Mouse (Mus musculus) heart, postnatal 25 days (tissue): ENCODE data around the gene Phlpp1. TPM values are rescaled to one million over a fixed set of nuclear protein-coding genes. Genes with fewer than 3 reads are reported as not detected.

Source experiments
- DNase-seq: peaks from one replicate; pipeline ENCODE4 v3.0.0; 2022; ENCODE audit warnings: low spot score
- intact Hi-C: fragments of 180-260 bp; cut with DNase I; formaldehyde crosslinking; loops from one replicate; pipeline ENCODE4 v1.15.1; 2025
- total RNA-seq, 2 experiments: library from RNA; stranded (reverse); gene quantifications; 2 replicates each; pipeline ENCODE4 v1.2.3; 2021

Gene Phlpp1
- total RNA-seq, 2 experiments from 2014 or later, result 15.9 to 19.0 TPM

GRCm38 (mm10) chr1:106352801-106353511 lies 181.4 kb downstream of the Phlpp1 start:
- DNase-seq, result no peak
- intact Hi-C loops, result no loop called here

- intact Hi-C loops, result no loop called here
- no peak for DNase-seq
Observed at GRCm38 (mm10) chr1:106353993-106354392, 182.4 kb downstream of the Phlpp1 start.

- intact Hi-C loops, result no loop called here
- no peak for DNase-seq
Observed at GRCm38 (mm10) chr1:106359474-106359873, 187.9 kb downstream of the Phlpp1 start.

GRCm38 (mm10) chr1:106362841-106363604 lies 191.5 kb downstream of the Phlpp1 start:
- no peak for DNase-seq
- intact Hi-C loops, result no loop called here

- intact Hi-C loops, result no loop called here
- no peak for DNase-seq
Observed at GRCm38 (mm10) chr1:106369330-106369729, 197.8 kb downstream of the Phlpp1 start.

DNA sequence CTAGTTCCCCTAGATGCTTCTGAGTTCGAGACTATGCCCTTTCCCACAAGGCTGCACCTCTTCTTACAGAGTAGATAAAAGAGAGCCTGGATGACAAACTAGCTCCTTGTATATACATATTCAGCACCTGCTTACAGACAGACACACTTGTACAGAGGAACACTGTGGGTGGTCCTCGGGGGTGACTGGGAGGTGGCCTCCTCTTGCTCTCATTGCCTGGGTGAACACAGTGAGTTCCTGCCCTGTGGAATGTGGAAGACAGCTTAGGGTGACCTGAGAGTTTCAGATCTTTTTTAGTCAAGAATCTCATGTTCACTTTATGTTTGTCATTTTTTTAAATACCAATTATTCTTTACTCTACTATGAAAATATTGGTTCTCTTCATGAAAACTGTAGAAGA lies 200.9 kb downstream of the Phlpp1 start:
- intact Hi-C loops, result no loop called here
- DNase-seq, result no peak

DNA sequence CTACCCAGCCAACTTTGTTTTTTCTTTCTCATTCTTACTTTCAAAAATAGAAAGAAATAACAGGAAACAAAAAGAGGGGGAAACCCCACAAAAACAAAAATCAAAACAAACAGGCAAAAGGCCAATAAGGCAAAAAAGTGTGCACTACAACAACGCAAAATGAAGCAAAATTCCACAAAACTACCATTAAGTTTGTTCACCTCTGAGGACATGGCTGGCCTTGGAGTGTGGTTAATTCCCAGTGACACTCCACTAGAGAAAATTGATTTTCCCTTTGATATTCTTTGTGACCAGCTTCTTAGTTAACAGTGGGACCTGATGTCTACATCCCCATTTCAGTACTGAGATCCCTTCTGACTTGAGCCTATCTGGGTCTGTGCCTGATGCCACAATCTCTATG lies 202.1 kb downstream of the Phlpp1 start:
- intact Hi-C loops, result loop anchor here (2.0 kb wide), 1 partner anchor 203 kb away; the partner anchor contains the start of gene Phlpp1
- no peak for DNase-seq

DNA sequence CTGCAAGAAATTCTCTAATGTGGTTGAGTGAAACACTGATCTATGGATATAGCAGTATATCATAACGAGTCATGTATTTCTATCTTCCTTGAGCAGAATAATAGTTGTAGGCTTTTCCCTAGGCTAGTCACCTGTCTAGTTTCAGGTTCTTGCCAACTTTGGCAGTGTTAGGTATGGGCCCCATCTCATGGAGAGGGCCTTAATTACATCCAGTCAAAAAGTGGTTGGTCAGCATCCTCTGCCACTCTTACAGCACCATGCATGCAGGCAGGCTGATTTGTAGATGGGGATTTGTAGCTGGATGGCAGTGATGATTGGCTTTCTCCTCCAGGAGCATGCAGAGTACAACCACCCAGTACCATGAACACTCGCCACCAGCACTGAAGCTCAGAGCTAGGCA lies 202.7 kb downstream of the Phlpp1 start:
- no peak for DNase-seq
- intact Hi-C loops, result loop anchor here (2.0 kb wide), 1 partner anchor 203 kb away; the partner anchor contains the start of gene Phlpp1

GRCm38 (mm10) chr1:106374971-106375370 lies 203.4 kb downstream of the Phlpp1 start:
- no peak for DNase-seq
- intact Hi-C loops, result loop anchor here (2.0 kb wide), 1 partner anchor 204 kb away; the partner anchor contains the start of gene Phlpp1

DNA sequence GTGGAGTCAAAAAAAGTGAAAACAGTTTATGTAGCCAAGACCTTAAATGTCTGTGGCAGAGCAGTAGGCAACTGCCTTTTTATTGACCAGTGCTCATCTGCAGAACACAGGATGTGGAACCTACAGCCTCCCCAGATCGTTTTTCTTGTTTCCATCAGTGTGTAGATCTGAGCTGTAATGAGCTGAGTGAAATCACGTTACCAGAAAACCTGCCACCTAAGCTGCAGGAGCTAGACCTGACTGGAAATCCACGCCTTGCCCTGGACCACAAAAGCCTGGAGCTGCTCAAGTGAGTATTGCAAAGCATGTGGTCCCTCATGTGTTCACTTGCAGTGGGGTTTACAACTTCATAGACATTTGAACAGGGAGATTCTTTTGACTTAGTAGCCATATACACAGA lies 204.5 kb downstream of the Phlpp1 start:
- intact Hi-C loops, result no loop called here
- DNase-seq, result no peak

GRCm38 (mm10) chr1:106380465-106380864 lies 208.9 kb downstream of the Phlpp1 start:
- intact Hi-C loops, result no loop called here

GRCm38 (mm10) chr1:106386542-106386941 lies 215.0 kb downstream of the Phlpp1 start:
- intact Hi-C loops, result no loop called here
- no peak for DNase-seq

More at GRCm38 (mm10) chr1:106380465-106380864, 208.9 kb downstream of the Phlpp1 start:
- no peak for DNase-seq

GRCm38 (mm10) chr1:106387264-106387663 lies 215.7 kb downstream of the Phlpp1 start:
- intact Hi-C loops, result no loop called here

DNA sequence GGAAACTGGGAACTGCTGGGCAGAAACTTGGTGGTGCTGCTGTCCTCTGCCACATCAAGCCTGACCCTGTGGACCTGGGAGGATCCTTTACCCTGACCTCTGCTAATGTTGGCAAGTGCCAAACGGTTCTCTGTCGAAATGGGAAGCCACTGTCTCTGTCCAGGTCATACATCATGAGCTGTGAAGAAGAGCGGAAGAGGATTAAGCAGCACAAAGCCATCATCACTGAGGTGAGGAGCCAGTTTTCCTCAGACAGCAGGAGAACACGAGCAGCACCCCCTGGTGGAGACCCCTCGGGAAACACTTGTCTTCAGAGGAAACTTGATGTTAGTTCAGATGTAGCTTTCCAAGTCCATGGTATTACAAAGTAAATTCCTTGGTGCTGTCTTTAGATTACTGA lies 218.1 kb downstream of the Phlpp1 start:
- intact Hi-C loops, result loop anchor here (2.0 to 5.0 kb wide), 2 partner anchors 219 to 497 kb away; partner anchors contain the start of gene Phlpp1

More at GRCm38 (mm10) chr1:106387264-106387663, 215.7 kb downstream of the Phlpp1 start:
- no peak for DNase-seq

DNA sequence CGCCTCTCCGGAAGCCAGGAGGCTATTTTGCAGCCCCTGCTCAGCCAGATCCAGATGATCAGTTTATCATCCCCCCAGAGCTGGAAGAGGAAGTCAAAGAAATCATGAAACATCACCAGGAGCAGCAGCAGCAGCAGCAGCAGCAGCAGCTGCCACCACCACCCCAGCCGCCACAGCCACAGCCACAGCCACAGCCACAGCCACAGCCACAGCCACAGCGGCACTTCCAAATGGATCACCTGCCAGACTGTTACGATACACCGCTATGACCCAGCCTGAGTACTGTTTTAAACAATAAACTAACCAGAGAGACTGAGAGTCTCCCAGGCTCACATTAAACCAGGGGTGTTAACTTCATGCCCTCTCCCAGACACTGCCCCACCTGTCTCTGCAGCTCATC lies 221.5 kb downstream of the Phlpp1 start:
- no peak for DNase-seq
- intact Hi-C loops, result loop anchor here (5.0 kb wide), 1 partner anchor 501 kb away; no protein-coding TSS in a partner anchor

More for the DNA sequence above, 218.1 kb downstream of the Phlpp1 start:
- no peak for DNase-seq

DNA sequence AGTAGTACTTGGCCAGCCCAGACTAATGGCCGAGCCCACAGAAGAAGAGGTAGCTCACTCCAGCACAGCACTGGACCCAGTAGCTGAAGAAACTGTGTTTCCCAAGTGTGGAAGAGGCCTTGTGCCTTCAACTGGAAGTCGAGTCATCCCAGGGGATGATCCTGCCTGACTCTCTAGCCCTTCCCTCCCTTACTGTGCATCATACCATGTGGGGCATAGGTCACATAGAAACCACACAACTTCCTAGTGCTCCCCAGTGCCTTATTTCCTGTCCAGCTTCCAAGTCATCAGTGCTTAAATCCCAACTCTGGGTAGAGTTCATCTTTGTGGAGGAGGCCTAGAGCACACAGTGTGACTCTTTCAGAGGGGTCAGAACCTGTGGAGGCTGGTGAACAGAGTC lies 223.1 kb downstream of the Phlpp1 start:
- intact Hi-C loops, result loop anchor here (1.0 to 5.0 kb wide), 2 partner anchors 323 to 502 kb away; no protein-coding TSS in a partner anchor
- DNase-seq, result no peak

DNA sequence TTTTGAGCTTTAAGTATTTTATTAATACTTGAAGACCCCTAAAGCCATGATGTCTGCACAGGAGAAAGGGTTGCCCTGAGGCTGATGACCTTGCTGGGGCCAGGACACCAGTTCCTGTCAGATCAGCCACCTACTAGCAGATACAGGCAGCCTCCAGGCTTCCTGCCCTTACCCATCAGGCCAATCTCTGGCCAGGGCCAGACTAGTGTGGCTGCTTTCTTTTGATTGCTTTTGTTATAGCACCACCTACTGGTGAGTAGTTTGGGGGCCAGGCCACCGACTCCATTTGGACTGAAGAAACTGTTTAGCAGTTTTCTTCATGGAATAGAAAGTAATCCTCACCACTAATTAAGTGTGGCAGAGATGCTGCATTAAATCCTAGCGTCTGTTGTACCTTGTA lies 223.9 kb downstream of the Phlpp1 start:
- intact Hi-C loops, result loop anchor here (1.0 kb wide), 1 partner anchor 324 kb away; no protein-coding TSS in a partner anchor
- DNase-seq, result peak; percentile 24

DNA sequence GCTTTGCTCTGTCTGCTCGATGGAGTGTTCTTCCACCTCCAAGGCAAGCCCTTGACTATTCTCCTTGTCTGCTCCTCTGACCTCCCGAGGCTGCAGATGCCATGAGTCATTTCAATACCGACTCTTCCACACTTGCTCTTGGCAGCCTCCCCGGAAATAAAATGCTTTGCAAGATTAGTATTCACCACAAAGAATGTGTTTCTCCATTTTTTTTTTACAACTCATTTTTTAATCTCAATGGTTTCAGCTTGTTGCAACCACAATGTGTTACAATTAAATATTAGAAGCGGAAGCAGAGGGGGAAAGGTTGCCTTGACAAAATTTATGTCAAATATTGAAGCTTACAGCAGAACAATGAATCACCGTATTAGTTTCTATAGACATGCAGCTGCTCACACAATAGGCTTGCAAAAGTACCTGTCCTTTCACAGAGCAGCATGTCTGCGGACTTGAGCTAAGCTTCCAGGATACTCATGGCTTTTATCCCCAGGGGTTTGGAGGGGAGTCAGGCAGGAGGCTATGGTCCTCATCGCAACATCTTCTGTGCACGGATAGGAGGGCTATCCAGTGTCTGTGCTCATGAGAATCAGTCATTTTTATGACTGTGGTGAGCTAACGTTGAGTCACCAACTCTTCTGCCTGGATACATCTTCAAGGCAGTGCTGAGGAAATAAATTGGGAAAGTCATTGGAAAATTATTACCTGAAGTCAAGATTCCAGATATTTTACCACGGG lies 229.5 kb downstream of the Phlpp1 start:
- intact Hi-C loops, result no loop called here
- DNase-seq, result no peak

GRCm38 (mm10) chr1:106403011-106403501 lies 231.5 kb downstream of the Phlpp1 start:
- intact Hi-C loops, result no loop called here
- no peak for DNase-seq

GRCm38 (mm10) chr1:106406852-106407251 lies 235.3 kb downstream of the Phlpp1 start:
- no peak for DNase-seq
- intact Hi-C loops, result no loop called here
